Mouse (Mus musculus): ENCODE measurements at regions not wholly inside any gene's neighbourhood (a gene's known extent, or its start where the extent isn't known, plus 50 kb on each side); places are given as distances from the start of the nearest gene placed in this dataset.

DNA sequence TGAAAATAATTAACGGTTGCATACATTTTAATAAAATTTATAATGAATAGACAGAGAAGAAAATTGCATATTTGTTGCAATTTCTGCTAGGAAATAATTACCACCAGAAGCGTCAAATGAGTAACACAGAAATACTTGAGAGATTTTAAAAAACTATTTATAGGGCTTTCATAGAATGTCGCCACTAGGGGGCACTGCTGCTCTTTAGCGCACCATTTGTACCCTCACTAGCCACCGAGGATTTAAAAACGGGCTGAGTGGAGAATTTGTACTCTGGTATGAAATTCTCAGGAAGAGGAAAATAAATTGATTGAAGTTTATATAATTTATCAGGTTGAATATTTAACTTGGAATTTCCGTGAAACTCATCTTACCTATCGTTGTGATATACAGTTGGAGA lies 77.3 kb upstream of the Tmprss15 start:
- Histone ChIP-seq H3K4me3 (ENCODE audit: low read length) (no peak overlapping the region), H3K9ac (ENCODE audit: low read length) (no peak overlapping the region), H3K36me3 (ENCODE audit: control insufficient read depth, insufficient read depth) (no peaks in the 10 kb centered on the region), H3K9me3 (replicated peaks; ENCODE audit: control insufficient read depth, low read length) (no peaks in the 10 kb centered on the region), H3K27me3 (ENCODE audit: control insufficient read depth, insufficient read depth, low read length) (no peaks in the 10 kb centered on the region), H3K4me2 (ENCODE audit: low read depth, low read length) (no peak overlapping the region), H3K27ac (ENCODE audit: low read length) (no peak overlapping the region), H3K4me1 (ENCODE audit: control insufficient read depth, insufficient read depth, low read length) (no peaks in the 10 kb centered on the region)
- 16% methylated on average over 8 of the region's 8 CpGs for WGBS
- no peak for ATAC-seq (replicated peaks; ENCODE audit: extremely low read depth, insufficient read depth, low FRiP score)

DNA sequence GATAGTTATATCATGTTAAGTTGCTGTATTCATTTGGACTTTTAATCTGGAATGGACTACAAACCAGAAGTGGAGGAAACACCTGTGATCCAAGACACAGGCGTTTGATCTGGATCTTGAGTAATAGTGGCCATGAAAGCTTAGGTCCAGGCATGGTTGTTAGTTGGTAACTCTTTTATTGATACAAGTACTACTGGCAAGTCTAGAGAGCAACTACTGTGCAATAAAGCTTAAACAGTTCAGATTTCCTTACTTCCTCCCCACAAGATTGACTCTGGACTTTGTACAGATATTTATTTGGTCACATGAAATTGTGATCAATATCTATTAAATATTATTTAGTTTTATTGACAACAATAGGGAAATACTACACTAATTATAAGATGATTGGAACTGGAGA lies 51.9 kb upstream of the Tmprss15 start:
- no peaks in the 10 kb centered on the region for H3K9me3 ChIP-seq (replicated peaks; ENCODE audit: control insufficient read depth, low read length)
- no peak overlapping the region for H3K9ac ChIP-seq (ENCODE audit: low read length)
- no peaks in the 10 kb centered on the region for H3K4me1 ChIP-seq (ENCODE audit: control insufficient read depth, insufficient read depth, low read length)
- WGBS: 64% methylated on average over 1 of the region's 1 CpGs
- H3K4me3 ChIP-seq (ENCODE audit: low read length): no peak overlapping the region
- no peak overlapping the region for H3K4me2 ChIP-seq (ENCODE audit: low read depth, low read length)
- H3K36me3 ChIP-seq (ENCODE audit: control insufficient read depth, insufficient read depth): no peaks in the 10 kb centered on the region
- no peak for ATAC-seq (replicated peaks; ENCODE audit: extremely low read depth, insufficient read depth, low FRiP score)
- no peaks in the 10 kb centered on the region for H3K27me3 ChIP-seq (ENCODE audit: control insufficient read depth, insufficient read depth, low read length)
- no peak overlapping the region for H3K27ac ChIP-seq (ENCODE audit: low read length)
